Mouse (Mus musculus) gastrocnemius, adult 18-20 months (tissue): Measurements from ENCODE around the gene Krtap5-3. TPM values are rescaled to one million over a fixed set of nuclear protein-coding genes. Genes with fewer than 3 reads are reported as not detected.

ENCODE experiments used
- total RNA-seq, 2 experiments: library from RNA; stranded (reverse); gene quantifications; 2 replicates each; pipeline ENCODE4 v1.2.3; 2021

Gene Krtap5-3
- total RNA-seq, 2 experiments from 2014 or later, result not detected

Other genes with a start within 250 kb of the Krtap5-3 start
- 10 to 100 TPM; 49.6 to 51.8 TPM for gene Mob2, start 140.3 kb upstream of the Krtap5-3 start, total RNA-seq
- 10 to 100 TPM; 21.9 to 41.2 TPM for gene Dusp8, start 105.5 kb upstream of the Krtap5-3 start, total RNA-seq
- not detected for gene Gm45618, start 80.6 kb upstream of the Krtap5-3 start, total RNA-seq
- gene Gm39115, start 65.3 kb upstream of the Krtap5-3 start, total RNA-seq, result not detected
- gene Gm45337, start 56.8 kb upstream of the Krtap5-3 start, total RNA-seq, result not detected
- not detected for gene Gm29735, start 44.3 kb upstream of the Krtap5-3 start, total RNA-seq
- gene Gm4553, start 35.6 kb upstream of the Krtap5-3 start, total RNA-seq, result not detected
- gene Krtap5-2, start 25.4 kb upstream of the Krtap5-3 start, total RNA-seq, result not detected
- gene Gm10153, start 11.0 kb upstream of the Krtap5-3 start, total RNA-seq, result not detected
- gene Gm7579, start 10.5 kb downstream of the Krtap5-3 start, total RNA-seq, result not detected
- gene Krtap5-5, start 28.6 kb downstream of the Krtap5-3 start, total RNA-seq, result not detected
- gene Gm40460, start 39.7 kb downstream of the Krtap5-3 start, total RNA-seq, result not detected
- gene Gm2431, start 57.0 kb downstream of the Krtap5-3 start, total RNA-seq, result not detected
- not detected for gene Gm4559, start 73.0 kb downstream of the Krtap5-3 start, total RNA-seq
- gene Krtap5-1, start 95.8 kb downstream of the Krtap5-3 start, total RNA-seq, result not detected
- not detected for gene Krtap5-4, start 102.2 kb downstream of the Krtap5-3 start, total RNA-seq
- gene Ifitm10, start 172.4 kb downstream of the Krtap5-3 start, total RNA-seq, result 1 to 10 TPM; 3.2 to 5.0 TPM
- gene Gm49369, start 181.3 kb downstream of the Krtap5-3 start, total RNA-seq, result 1 to 10 TPM; 1.1 to 2.4 TPM
- 100 to 1,000 TPM; 445 to 450 TPM for gene Ctsd, start 186.7 kb downstream of the Krtap5-3 start, total RNA-seq
- gene Syt8, start 233.5 kb downstream of the Krtap5-3 start, total RNA-seq, result not detected
- gene Tnni2, start 240.4 kb downstream of the Krtap5-3 start, total RNA-seq, result over 10,000 TPM; 19,257 to 20,060 TPM